Mouse (Mus musculus) intestine, embryonic 16.5 days (tissue): Measurements from ENCODE around the gene Ptprt. TPM values are rescaled to one million over a fixed set of nuclear protein-coding genes. Genes with fewer than 3 reads are reported as not detected.

ENCODE experiments used
- ATAC-seq: fragments of 200-750 bp; cut with Nextera tagmentation; 2 replicates; pipeline ENCODE4 v1.8.0; 2017; ENCODE audit warnings: moderate TSS enrichment, moderate library complexity
- H3K27ac ChIP-seq: fragments of 300-500 bp; sonication (generic); 2 replicates; pipeline ENCODE4 v1.5.1; 2014; ENCODE audit warnings: mild to moderate bottlenecking, low read length
- H3K27me3 ChIP-seq: fragments of 300-500 bp; sonication (generic); replicated peaks from 2 replicates; pipeline ENCODE4 v1.6.1; 2014; ENCODE audit warnings: low read length, control low read depth, mixed read lengths; ENCODE audit not compliant: control insufficient read depth, insufficient read depth
- H3K36me3 ChIP-seq: fragments of 300-500 bp; sonication (generic); 2 replicates; pipeline ENCODE4 v1.6.1; 2014; ENCODE audit warnings: low read length, control low read depth; ENCODE audit not compliant: control insufficient read depth, insufficient read depth
- H3K4me1 ChIP-seq: fragments of 300-500 bp; sonication (generic); 2 replicates; pipeline ENCODE4 v1.6.1; 2014; ENCODE audit warnings: low read length, control low read depth, mixed read lengths; ENCODE audit not compliant: control insufficient read depth, insufficient read depth
- H3K4me2 ChIP-seq: fragments of 300-500 bp; sonication (generic); 2 replicates; pipeline ENCODE4 v1.6.1; 2014; ENCODE audit warnings: low read depth, low read length, control low read depth
- H3K4me3 ChIP-seq: fragments of 300-500 bp; sonication (generic); 2 replicates; pipeline ENCODE4 v1.5.1; 2014; ENCODE audit warnings: mild to moderate bottlenecking, low read length
- H3K9ac ChIP-seq: fragments of 300-500 bp; sonication (generic); 2 replicates; pipeline ENCODE4 v1.6.1; 2014; ENCODE audit warnings: low read depth, low read length
- H3K9me3 ChIP-seq: fragments of 300-500 bp; sonication (generic); 2 replicates; pipeline ENCODE4 v1.6.1; 2016; ENCODE audit warnings: low read length, control low read depth; ENCODE audit not compliant: control insufficient read depth
- WGBS: fragments of 180-500 bp; shearing (Covaris S2); extraction: QIAGEN DNeasy Blood & Tissue Kit; methylation state at CpG from one replicate; pipeline ENCODE4 v1.1.7; 2014; 5-methylcytosine and 5-hydroxymethylcytosine counted together
- polyA plus RNA-seq: library from polyadenylated mRNA; unstranded; fragments of >200 nt; fragmentation: Nextera tagmentation; extraction: Ambion mirVana; gene quantifications from 2 replicates; pipeline ENCODE4 v1.2.1, GENCODE M21; 2015

Ptprt gene
- polyA plus RNA-seq, 1 experiment from 2014 or later = 0.84 TPM

DNA sequence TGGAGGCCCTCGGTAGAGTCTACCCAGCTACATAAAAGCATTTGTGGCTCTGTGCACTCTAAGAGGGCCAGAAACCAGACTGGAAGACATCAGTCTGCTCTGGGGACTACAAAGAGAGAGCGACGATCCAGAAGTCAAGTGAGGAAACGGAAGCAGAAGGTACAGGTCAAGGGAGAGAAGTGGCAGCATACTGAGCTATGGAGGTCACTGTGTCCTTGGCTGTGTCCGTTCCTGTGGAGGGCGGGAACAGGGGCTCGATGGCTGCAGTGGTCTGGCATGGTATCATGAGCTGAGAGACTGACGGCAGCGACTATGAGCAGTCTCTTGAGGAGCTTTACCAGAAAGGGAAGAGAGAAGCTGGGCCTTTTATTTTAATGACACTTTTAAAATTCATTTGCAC is 331.5 kb downstream of the Ptprt start:
- no peaks in the 10 kb centered on the region for H3K36me3 ChIP-seq
- H3K4me1 ChIP-seq = no peaks in the 10 kb centered on the region
- no peak for ATAC-seq
- no peaks in the 10 kb centered on the region for H3K27me3 ChIP-seq
- no peak overlapping the region for H3K4me3 ChIP-seq
- H3K4me2 ChIP-seq = no peak overlapping the region
- 91% methylated on average over 9 of the region's 9 CpGs for WGBS
- H3K9me3 ChIP-seq = no peaks in the 10 kb centered on the region
- no peak overlapping the region for H3K9ac ChIP-seq
- no peak overlapping the region for H3K27ac ChIP-seq

GRCm38 (mm10) chr2:162322411-162322810 is 338.5 kb downstream of the Ptprt start:
- no peaks in the 10 kb centered on the region for H3K9me3 ChIP-seq
- WGBS = 73% methylated on average over 5 of the region's 5 CpGs
- H3K4me2 ChIP-seq = no peak overlapping the region
- H3K4me1 ChIP-seq = no peaks in the 10 kb centered on the region
- H3K9ac ChIP-seq = no peak overlapping the region
- no peaks in the 10 kb centered on the region for H3K36me3 ChIP-seq
- no peaks in the 10 kb centered on the region for H3K27me3 ChIP-seq
- no peak overlapping the region for H3K27ac ChIP-seq
- no peak for ATAC-seq
- H3K4me3 ChIP-seq = no peak overlapping the region

GRCm38 (mm10) chr2:162307996-162308395 is 353.0 kb downstream of the Ptprt start:
- H3K9me3 ChIP-seq = no peaks in the 10 kb centered on the region
- 92% methylated on average over 2 of the region's 2 CpGs for WGBS
- no peak overlapping the region for H3K4me3 ChIP-seq
- no peaks in the 10 kb centered on the region for H3K36me3 ChIP-seq
- no peak overlapping the region for H3K27ac ChIP-seq
- H3K4me2 ChIP-seq = no peak overlapping the region
- H3K27me3 ChIP-seq = no peaks in the 10 kb centered on the region
- no peak for ATAC-seq
- no peaks in the 10 kb centered on the region for H3K4me1 ChIP-seq
- no peak overlapping the region for H3K9ac ChIP-seq

GRCm38 (mm10) chr2:162294070-162294469 is 366.9 kb downstream of the Ptprt start:
- H3K9ac ChIP-seq = no peak overlapping the region
- no peak for ATAC-seq
- no peaks in the 10 kb centered on the region for H3K9me3 ChIP-seq
- H3K27me3 ChIP-seq = no peaks in the 10 kb centered on the region
- no peak overlapping the region for H3K27ac ChIP-seq
- H3K36me3 ChIP-seq = no peaks in the 10 kb centered on the region
- H3K4me1 ChIP-seq = no peaks in the 10 kb centered on the region
- H3K4me2 ChIP-seq = no peak overlapping the region
- no peak overlapping the region for H3K4me3 ChIP-seq
- WGBS = 81% methylated on average over 2 of the region's 2 CpGs

GRCm38 (mm10) chr2:162282606-162283005 is 378.3 kb downstream of the Ptprt start:
- Histone ChIP-seq H3K4me3 (no peak overlapping the region), H3K27ac (no peak overlapping the region), H3K4me2 (no peak overlapping the region), H3K36me3 (no peaks in the 10 kb centered on the region), H3K9me3 (no peaks in the 10 kb centered on the region), H3K4me1 (no peaks in the 10 kb centered on the region), H3K9ac (no peak overlapping the region), H3K27me3 (no peaks in the 10 kb centered on the region)
- 70% methylated on average over 4 of the region's 4 CpGs for WGBS
- ATAC-seq = no peak

GRCm38 (mm10) chr2:162282121-162282520 is 378.8 kb downstream of the Ptprt start:
- ATAC-seq = no peak
- Histone ChIP-seq H3K9ac (no peak overlapping the region), H3K9me3 (no peaks in the 10 kb centered on the region), H3K27me3 (no peaks in the 10 kb centered on the region), H3K36me3 (no peaks in the 10 kb centered on the region), H3K4me1 (no peaks in the 10 kb centered on the region), H3K4me2 (no peak overlapping the region), H3K27ac (no peak overlapping the region), H3K4me3 (no peak overlapping the region)
- 58% methylated on average over 10 of the region's 10 CpGs for WGBS

DNA sequence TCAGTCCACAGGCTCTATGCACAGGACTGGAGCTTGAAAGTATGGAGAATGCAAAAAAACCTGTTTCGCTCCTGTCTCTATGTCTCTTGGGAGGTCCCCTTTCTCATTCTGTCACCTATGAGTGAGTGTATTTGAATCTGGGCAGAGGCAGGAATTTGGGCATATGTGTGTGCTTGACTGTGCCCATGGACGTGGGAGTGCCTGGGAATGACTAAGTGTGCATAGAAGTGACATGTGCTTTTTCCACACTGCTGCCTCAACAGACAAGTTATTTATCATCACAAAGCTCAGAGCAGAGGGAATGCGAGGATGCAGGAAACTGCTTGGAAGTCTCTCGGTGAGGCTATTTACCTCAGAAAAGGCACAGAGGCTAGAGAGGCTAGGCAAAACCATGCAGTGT is 387.1 kb downstream of the Ptprt start:
- Histone ChIP-seq H3K4me2 (no peak overlapping the region), H3K27ac (no peak overlapping the region), H3K9ac (no peak overlapping the region), H3K4me3 (no peak overlapping the region), H3K4me1 (no peaks in the 10 kb centered on the region), H3K27me3 (no peaks in the 10 kb centered on the region), H3K36me3 (no peaks in the 10 kb centered on the region), H3K9me3 (no peaks in the 10 kb centered on the region)
- 69% methylated on average over 4 of the region's 4 CpGs for WGBS
- ATAC-seq = no peak

DNA sequence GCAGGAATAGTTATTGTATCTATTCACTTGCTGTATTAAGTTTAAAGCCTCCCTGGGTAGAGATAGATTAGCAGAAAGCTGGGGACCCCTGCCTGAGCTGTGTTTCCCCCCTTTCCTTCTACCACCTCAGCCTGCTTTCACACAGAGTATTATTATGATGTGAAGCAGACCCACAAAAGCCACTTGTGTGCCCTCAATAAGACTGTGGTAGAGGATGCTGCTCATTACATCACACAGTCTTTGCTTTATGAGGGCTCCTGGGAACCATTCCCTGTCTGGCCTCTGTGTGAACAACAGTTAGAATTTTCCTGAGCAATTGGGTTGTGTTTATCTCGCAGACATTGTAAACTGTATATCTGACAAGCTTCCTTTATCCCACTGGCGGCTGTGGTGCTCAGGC is 409.7 kb downstream of the Ptprt start:
- Histone ChIP-seq H3K27me3 (no peaks in the 10 kb centered on the region), H3K9ac (no peak overlapping the region), H3K9me3 (no peaks in the 10 kb centered on the region), H3K4me1 (no peaks in the 10 kb centered on the region), H3K27ac (no peak overlapping the region), H3K36me3 (no peaks in the 10 kb centered on the region), H3K4me3 (no peak overlapping the region), H3K4me2 (no peak overlapping the region)
- no peak for ATAC-seq
- WGBS = 47% methylated on average over 2 of the region's 2 CpGs

DNA sequence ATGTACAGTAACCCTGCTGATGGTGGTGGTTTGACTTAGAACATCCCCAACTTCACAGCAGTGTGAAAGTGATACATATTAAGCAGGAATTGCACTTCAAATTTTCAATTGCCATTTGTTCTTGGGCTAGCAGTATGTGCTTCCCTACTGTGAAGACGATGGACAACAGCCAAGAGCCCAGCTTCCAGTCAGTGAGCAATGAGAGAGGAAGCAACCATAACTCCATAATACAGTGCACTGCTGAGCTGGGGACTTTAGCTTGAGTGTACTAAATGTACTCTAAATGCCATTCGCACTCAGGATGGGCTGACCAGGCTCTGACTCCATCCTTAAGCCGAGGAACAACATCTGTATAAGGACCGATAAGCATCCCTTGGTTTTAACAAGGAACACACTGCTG is 412.7 kb downstream of the Ptprt start:
- Histone ChIP-seq H3K4me3 (no peak overlapping the region), H3K9ac (no peak overlapping the region), H3K9me3 (no peaks in the 10 kb centered on the region), H3K4me1 (no peaks in the 10 kb centered on the region), H3K4me2 (no peak overlapping the region), H3K36me3 (no peaks in the 10 kb centered on the region), H3K27me3 (no peaks in the 10 kb centered on the region), H3K27ac (no peak overlapping the region)
- ATAC-seq = no peak
- 84% methylated on average over 4 of the region's 4 CpGs for WGBS

GRCm38 (mm10) chr2:162222476-162222875 is 438.5 kb downstream of the Ptprt start:
- ATAC-seq = no peak
- WGBS = 36% methylated on average over 1 of the region's 1 CpGs

More at GRCm38 (mm10) chr2:162222476-162222875, 438.5 kb downstream of the Ptprt start:
- Histone ChIP-seq H3K9ac (no peak overlapping the region), H3K36me3 (no peaks in the 10 kb centered on the region), H3K4me1 (no peaks in the 10 kb centered on the region), H3K4me2 (no peak overlapping the region), H3K9me3 (no peaks in the 10 kb centered on the region), H3K4me3 (no peak overlapping the region), H3K27ac (no peak overlapping the region), H3K27me3 (no peaks in the 10 kb centered on the region)
